Mouse (Mus musculus) hindbrain, embryonic 16.5 days (tissue): ENCODE results near the gene Emilin2. TPM values are rescaled to one million over a fixed set of nuclear protein-coding genes. Genes with fewer than 3 reads are reported as not detected.

ENCODE experiments used
- ATAC-seq: fragments of 200-750 bp; cut with Nextera tagmentation; 2 replicates; pipeline ENCODE4 v1.8.0; 2017; ENCODE audit warnings: moderate TSS enrichment, moderate library complexity
- H3K27ac ChIP-seq: fragments of 300-500 bp; sonication (generic); 2 replicates; pipeline ENCODE4 v1.5.1; 2014; ENCODE audit warnings: low read depth, mild to moderate bottlenecking, control low read depth, low read length, moderate library complexity
- H3K27me3 ChIP-seq: fragments of 300-500 bp; sonication (generic); replicated peaks from 2 replicates; pipeline ENCODE4 v1.6.1; 2014; ENCODE audit warnings: low read length; ENCODE audit not compliant: control insufficient read depth, insufficient read depth
- H3K36me3 ChIP-seq: fragments of 300-500 bp; sonication (generic); 2 replicates; pipeline ENCODE4 v1.6.1; 2014; ENCODE audit warnings: mild to moderate bottlenecking, low read length, moderate library complexity, mixed read lengths; ENCODE audit not compliant: control insufficient read depth, insufficient read depth
- H3K4me1 ChIP-seq: fragments of 300-500 bp; sonication (generic); 2 replicates; pipeline ENCODE4 v1.6.1; 2014; ENCODE audit warnings: low read depth, low read length; ENCODE audit not compliant: control insufficient read depth, insufficient read depth
- H3K4me2 ChIP-seq: fragments of 300-500 bp; sonication (generic); 2 replicates; pipeline ENCODE4 v1.6.1; 2014; ENCODE audit warnings: mild to moderate bottlenecking, low read length, control low read depth, moderate library complexity
- H3K4me3 ChIP-seq: fragments of 300-500 bp; sonication (generic); 2 replicates; pipeline ENCODE4 v1.5.1; 2014; ENCODE audit warnings: mild to moderate bottlenecking, low read length, control low read depth, moderate library complexity
- H3K9ac ChIP-seq: fragments of 300-500 bp; sonication (generic); 2 replicates; pipeline ENCODE4 v1.6.1; 2014; ENCODE audit warnings: low read depth, mild to moderate bottlenecking, control low read depth, low read length, moderate library complexity
- H3K9me3 ChIP-seq: fragments of 300-500 bp; sonication (generic); 2 replicates; pipeline ENCODE4 v1.6.1; 2014; ENCODE audit warnings: mild to moderate bottlenecking, low read length, moderate library complexity; ENCODE audit not compliant: control insufficient read depth
- WGBS: fragments of 180-500 bp; shearing (Covaris S2); extraction: QIAGEN DNeasy Blood & Tissue Kit; methylation state at CpG from one replicate; pipeline ENCODE4 v1.1.7; 2014; 5-methylcytosine and 5-hydroxymethylcytosine counted together
- polyA plus RNA-seq: library from polyadenylated mRNA; unstranded; fragments of >200 nt; fragmentation: Nextera tagmentation; extraction: Ambion mirVana; gene quantifications from 2 replicates; pipeline ENCODE4 v1.2.1, GENCODE M21; 2015

Emilin2 gene
- polyA plus RNA-seq, 1 experiment from 2014 or later, result 2.2 TPM

DNA sequence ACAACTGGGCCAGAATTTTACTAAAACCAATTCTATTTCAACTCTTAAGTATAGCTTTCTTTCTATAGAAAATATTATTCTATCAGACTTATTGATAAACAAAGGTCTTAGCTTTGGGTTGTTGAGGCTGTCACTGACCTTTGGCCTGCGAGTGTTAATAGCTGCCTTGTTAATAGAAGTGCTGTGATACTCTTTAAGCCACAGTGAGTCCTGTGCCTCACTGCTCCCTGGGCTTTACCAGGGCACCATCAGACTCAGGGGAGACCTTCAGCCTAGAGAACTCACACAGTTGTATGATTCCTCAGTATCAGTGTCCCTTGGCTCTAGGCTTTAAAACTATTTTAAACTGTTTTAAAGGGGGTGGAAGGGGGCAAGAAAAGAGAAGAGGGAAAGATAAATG is 103.4 kb downstream of the Emilin2 start:
- no peaks in the 10 kb centered on the region for H3K27me3 ChIP-seq
- H3K36me3 ChIP-seq, result no peaks in the 10 kb centered on the region

GRCm38 (mm10) chr17:71207268-71207667 is 104.5 kb downstream of the Emilin2 start:
- no peak overlapping the region for H3K4me3 ChIP-seq
- no peak overlapping the region for H3K9ac ChIP-seq
- WGBS, result 93% methylated on average over 3 of the region's 3 CpGs
- no peaks in the 10 kb centered on the region for H3K36me3 ChIP-seq
- H3K27ac ChIP-seq, result no peak overlapping the region
- H3K9me3 ChIP-seq, result no peaks in the 10 kb centered on the region
- H3K27me3 ChIP-seq, result no peaks in the 10 kb centered on the region
- no peak overlapping the region for H3K4me2 ChIP-seq
- no peak for ATAC-seq
- H3K4me1 ChIP-seq, result peaks cover 4% of the 10 kb centered on the region; the same call in 1 of the 2 replicates

More for the DNA sequence above, 103.4 kb downstream of the Emilin2 start:
- no peak overlapping the region for H3K4me3 ChIP-seq
- no peak overlapping the region for H3K9ac ChIP-seq
- ATAC-seq, result no peak
- H3K4me1 ChIP-seq, result 0 out of 2 replicates have a peak, but pooled peaks cover 2% of the 10 kb centered on the region
- no peaks in the 10 kb centered on the region for H3K9me3 ChIP-seq
- no peak overlapping the region for H3K4me2 ChIP-seq
- H3K27ac ChIP-seq, result no peak overlapping the region
- 100% methylated on average over 1 of the region's 1 CpGs for WGBS

- Histone ChIP-seq H3K4me3 (no peak overlapping the region), H3K36me3 (no peaks in the 10 kb centered on the region), H3K27ac (no peak overlapping the region), H3K4me2 (no peak overlapping the region), H3K9me3 (no peaks in the 10 kb centered on the region), H3K27me3 (no peaks in the 10 kb centered on the region), H3K9ac (no peak overlapping the region), H3K4me1 (peaks cover 2% of the 10 kb centered on the region; the same call in 1 of the 2 replicates)
- WGBS, result 81% methylated on average over 12 of the region's 12 CpGs
- ATAC-seq, result no peak
Observed at GRCm38 (mm10) chr17:71206136-71206893, 105.5 kb downstream of the Emilin2 start.

DNA sequence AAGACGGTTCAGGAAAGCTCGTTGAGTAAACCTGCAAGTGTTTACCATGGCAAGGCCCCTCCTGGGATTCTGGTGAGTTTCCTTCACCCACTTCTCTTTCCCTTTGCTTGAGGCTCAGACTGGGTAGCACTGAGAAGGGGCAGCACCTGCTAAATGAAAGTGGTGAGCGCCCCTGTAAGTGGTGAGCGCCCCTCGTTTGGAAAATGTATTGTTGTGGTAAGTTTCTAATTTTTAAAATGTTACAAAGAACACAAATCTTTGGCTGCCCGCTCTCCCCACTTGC is 107.0 kb downstream of the Emilin2 start:
- H3K36me3 ChIP-seq, result no peaks in the 10 kb centered on the region
- H3K4me3 ChIP-seq, result no peak overlapping the region
- no peak overlapping the region for H3K27ac ChIP-seq
- no peak for ATAC-seq
- no peaks in the 10 kb centered on the region for H3K27me3 ChIP-seq
- WGBS, result 86% methylated on average over 6 of the region's 6 CpGs
- H3K9me3 ChIP-seq, result no peaks in the 10 kb centered on the region
- peaks cover 2% of the 10 kb centered on the region; the same call in 1 of the 2 replicates for H3K4me1 ChIP-seq
- H3K4me2 ChIP-seq, result no peak overlapping the region
- no peak overlapping the region for H3K9ac ChIP-seq

DNA sequence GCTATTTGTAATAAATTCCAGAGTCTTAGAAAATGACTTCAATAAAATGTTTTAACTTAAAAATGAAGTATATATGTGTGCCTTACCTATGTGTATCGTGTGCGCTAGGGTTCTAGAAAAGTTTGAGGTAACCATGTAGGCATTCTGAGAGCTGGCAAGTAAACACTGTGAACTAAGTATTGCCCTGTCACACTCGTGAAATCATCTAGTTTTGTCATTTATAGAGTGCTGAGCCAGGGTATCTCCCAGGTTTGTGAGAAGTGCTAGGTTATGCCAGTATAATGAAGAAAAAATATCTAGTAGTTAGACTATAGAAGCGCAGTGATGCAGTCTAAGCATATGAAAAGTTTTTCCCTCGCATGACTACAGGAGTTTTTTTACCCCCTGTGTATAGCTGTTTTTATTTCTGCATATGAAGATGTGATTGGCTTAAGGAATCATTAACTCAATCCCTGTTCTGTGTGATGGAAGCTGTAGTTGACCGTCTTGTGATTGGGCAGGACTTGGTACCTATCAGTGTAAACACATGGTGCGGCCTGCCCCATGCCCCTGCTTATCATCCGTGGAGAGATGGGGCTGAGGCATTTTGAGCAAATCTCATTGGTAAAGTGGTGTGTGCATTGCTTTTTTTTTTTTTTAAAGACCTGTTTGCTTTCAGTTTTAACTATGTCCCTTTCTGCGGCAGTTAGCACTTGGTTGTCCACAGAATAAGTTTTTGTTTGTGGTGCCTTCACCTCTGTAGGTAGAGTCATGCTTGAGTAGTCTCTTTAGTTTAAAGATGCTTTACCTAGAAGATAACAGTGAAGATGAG is 107.6 kb downstream of the Emilin2 start:
- Histone ChIP-seq H3K4me1 (peaks cover 2% of the 10 kb centered on the region; the same call in 1 of the 2 replicates), H3K36me3 (no peaks in the 10 kb centered on the region), H3K27me3 (no peaks in the 10 kb centered on the region), H3K9ac (no peak overlapping the region), H3K4me2 (no peak overlapping the region), H3K27ac (no peak overlapping the region), H3K9me3 (no peaks in the 10 kb centered on the region), H3K4me3 (no peak overlapping the region)
- no peak for ATAC-seq
- 95% methylated on average over 9 of the region's 9 CpGs for WGBS

Other genes with a start within 250 kb of the Emilin2 start
- 42.5 and 47.6 TPM in 2 replicates for gene Lpin2, start 129.4 kb downstream of the Emilin2 start, polyA plus RNA-seq
- gene Gm4707, start 147.9 kb upstream of the Emilin2 start, polyA plus RNA-seq, result 2.7 and 3.1 TPM in 2 replicates
- 34.6 and 38.0 TPM in 2 replicates for gene Smchd1, start 163.4 kb upstream of the Emilin2 start, polyA plus RNA-seq
- gene Ndc80, start 214.9 kb upstream of the Emilin2 start, polyA plus RNA-seq, result 7.8 and 9.1 TPM in 2 replicates
- 1.2 and 1.6 TPM in 2 replicates for gene Spdya, start 240.1 kb upstream of the Emilin2 start, polyA plus RNA-seq